Mouse (Mus musculus): ENCODE results near the gene Olig1. TPM values are rescaled to one million over a fixed set of nuclear protein-coding genes. Genes with fewer than 3 reads are reported as not detected.

Gene Olig1
- polyA plus RNA-seq, 1 experiment from 2014 or later: 0.14 TPM

- WGBS: 55% methylated on average over 15 of the region's 15 CpGs
- DNase-seq (ENCODE audit: low spot score) (no peak), ATAC-seq (replicated peaks; ENCODE audit: low FRiP score, low read depth) (no peak)
- no peak overlapping the region for H3K4me3 ChIP-seq (replicated peaks; ENCODE audit: low read depth, low read length)
- no peak overlapping the region for H3K27ac ChIP-seq
- no peaks in the 10 kb centered on the region for H3K4me1 ChIP-seq (replicated peaks; ENCODE audit: insufficient read depth, low read length)
- H3K4me2 ChIP-seq (ENCODE audit: low read length): no peak overlapping the region
- H3K9me3 ChIP-seq (replicated peaks; ENCODE audit: low read length): no peaks in the 10 kb centered on the region
- H3K9ac ChIP-seq (ENCODE audit: low read depth, low read length): no peak overlapping the region
- TF ChIP-seq CTCF (IDR thresholded peaks at IDR 0.05; ENCODE audit: low read depth): no peak
- H3K36me3 ChIP-seq (ENCODE audit: insufficient read depth, low read length): no peaks in the 10 kb centered on the region
- peaks cover 8% of the 10 kb centered on the region for H3K27me3 ChIP-seq (ENCODE audit: insufficient read depth, low read length)
Measured at GRCm38 (mm10) chr16:91320608-91321007, 51.0 kb downstream of the Olig1 start.

Other genes with a start within 250 kb of the Olig1 start
- 26.4 and 32.0 TPM in 2 replicates for gene Paxbp1, start 225.2 kb upstream of the Olig1 start, polyA plus RNA-seq (2015; fragmentation: Nextera tagmentation; extraction: Ambion mirVana)
- gene 4932438H23Rik, start 174.7 kb upstream of the Olig1 start, polyA plus RNA-seq (2015; fragmentation: Nextera tagmentation; extraction: Ambion mirVana): 0.07 and 0.11 TPM in 2 replicates
- gene Olig2, start 44.3 kb upstream of the Olig1 start, polyA plus RNA-seq (2015; fragmentation: Nextera tagmentation; extraction: Ambion mirVana): not detected in 2 replicates
- 60.7 and 61.9 TPM in 2 replicates for gene Ifnar2, start 103.0 kb downstream of the Olig1 start, polyA plus RNA-seq (2015; fragmentation: Nextera tagmentation; extraction: Ambion mirVana)
- gene Gm21970, start 121.9 kb downstream of the Olig1 start, polyA plus RNA-seq (2015; fragmentation: Nextera tagmentation; extraction: Ambion mirVana): 0.33 TPM in 1 of 2 replicates, not detected in the other
- 44.6 and 46.1 TPM in 2 replicates for gene Il10rb, start 136.4 kb downstream of the Olig1 start, polyA plus RNA-seq (2015; fragmentation: Nextera tagmentation; extraction: Ambion mirVana)
- 33.5 and 37.1 TPM in 2 replicates for gene Ifnar1, start 215.5 kb downstream of the Olig1 start, polyA plus RNA-seq (2015; fragmentation: Nextera tagmentation; extraction: Ambion mirVana)